Mouse (Mus musculus): ENCODE results near the gene Tmtc1. TPM values are rescaled to one million over a fixed set of nuclear protein-coding genes. Genes with fewer than 3 reads are reported as not detected.

Tmtc1 gene
- total RNA-seq, 2 experiments from 2014 or later, result not detected

- no peak for ATAC-seq (replicated peaks; ENCODE audit: poor library complexity)
Measured at GRCm38 (mm10) chr6:148375618-148376209, 68.5 kb downstream of the Tmtc1 start.

GRCm38 (mm10) chr6:148375015-148375414 lies 69.2 kb downstream of the Tmtc1 start:
- no peak for ATAC-seq (replicated peaks; ENCODE audit: poor library complexity)

- no peak for ATAC-seq (replicated peaks; ENCODE audit: poor library complexity)
Measured at GRCm38 (mm10) chr6:148373444-148373843, 70.7 kb downstream of the Tmtc1 start.

DNA sequence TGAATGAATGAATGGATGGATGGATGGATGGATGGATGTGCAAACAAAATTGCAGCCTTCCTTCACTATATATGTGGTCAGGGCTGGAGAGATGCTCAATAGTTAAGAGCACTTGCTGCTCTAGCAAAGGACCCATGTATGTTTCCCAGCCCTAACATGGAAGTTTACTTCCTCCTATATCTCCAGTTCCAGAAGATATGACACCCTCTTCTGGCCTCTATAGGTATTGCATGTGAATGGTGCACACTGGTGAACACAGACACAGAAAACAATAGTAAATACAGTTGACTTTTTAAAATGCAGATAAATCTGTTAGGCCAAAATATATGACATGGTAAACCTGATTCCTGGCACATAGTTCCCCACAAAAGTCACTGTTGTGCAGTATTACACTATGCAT lies 73.0 kb downstream of the Tmtc1 start:
- ATAC-seq (replicated peaks; ENCODE audit: poor library complexity), result peak; percentile 93

DNA sequence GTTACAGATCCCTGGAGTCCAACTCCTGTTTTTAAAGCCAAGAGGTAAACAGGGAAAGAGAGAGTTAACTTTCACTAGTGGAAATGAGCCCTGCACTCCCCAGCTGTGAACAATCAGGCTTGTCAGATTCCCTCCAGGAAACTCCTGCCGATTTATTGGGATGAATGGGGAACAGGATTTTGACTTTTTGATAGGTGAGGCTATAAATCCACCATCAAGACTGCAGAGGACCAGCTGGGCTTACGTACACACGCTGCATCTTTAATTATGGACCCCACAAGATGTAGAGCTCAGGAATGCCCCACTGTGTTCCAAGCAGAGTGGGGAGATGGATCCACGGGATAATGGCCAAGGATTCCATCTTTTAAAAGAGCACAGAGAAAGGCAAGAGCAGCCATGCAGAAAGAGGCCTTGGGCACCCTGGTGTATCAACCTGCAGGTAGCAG lies 77.1 kb downstream of the Tmtc1 start:
- no peak for ATAC-seq (replicated peaks; ENCODE audit: poor library complexity)

DNA sequence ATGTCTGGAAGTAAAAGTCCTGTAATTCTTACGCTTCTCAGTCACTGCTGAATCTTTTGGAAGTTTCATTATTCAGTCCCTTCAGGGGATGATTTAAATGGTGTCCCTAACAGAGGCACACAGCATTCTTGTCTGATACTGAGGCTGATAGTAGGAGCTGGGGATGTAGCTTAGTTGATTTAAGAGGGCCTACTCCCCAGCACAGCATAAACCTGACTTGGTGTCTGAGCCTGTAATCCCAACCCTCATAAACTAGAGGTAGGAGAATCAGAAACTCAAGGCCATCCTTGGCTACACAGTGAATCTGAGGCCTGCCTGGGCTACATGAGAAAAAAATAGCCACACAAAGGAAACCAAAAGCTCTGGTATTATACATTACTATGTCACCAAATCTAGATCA lies 77.6 kb downstream of the Tmtc1 start:
- ATAC-seq (replicated peaks; ENCODE audit: poor library complexity), result no peak

DNA sequence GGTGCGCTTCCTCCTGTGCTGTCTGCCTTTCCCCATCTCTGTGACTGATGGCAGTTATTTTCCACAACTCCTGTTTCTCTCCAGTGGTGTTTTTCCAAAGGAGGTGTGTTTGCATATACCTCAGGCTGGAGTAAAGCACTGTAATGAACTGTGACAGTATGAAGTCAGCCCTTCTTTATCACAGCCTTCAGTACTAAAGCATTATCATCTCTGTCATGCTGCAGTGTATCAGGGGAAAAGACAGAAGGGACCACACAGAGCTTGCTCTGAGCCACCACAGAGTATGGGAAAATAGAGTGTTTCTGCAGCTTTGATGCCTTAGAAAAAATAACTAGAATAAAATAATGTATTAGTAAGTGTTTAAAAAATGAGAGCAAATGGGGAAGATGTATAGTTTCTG lies 81.0 kb downstream of the Tmtc1 start:
- ATAC-seq (replicated peaks; ENCODE audit: poor library complexity), result no peak

DNA sequence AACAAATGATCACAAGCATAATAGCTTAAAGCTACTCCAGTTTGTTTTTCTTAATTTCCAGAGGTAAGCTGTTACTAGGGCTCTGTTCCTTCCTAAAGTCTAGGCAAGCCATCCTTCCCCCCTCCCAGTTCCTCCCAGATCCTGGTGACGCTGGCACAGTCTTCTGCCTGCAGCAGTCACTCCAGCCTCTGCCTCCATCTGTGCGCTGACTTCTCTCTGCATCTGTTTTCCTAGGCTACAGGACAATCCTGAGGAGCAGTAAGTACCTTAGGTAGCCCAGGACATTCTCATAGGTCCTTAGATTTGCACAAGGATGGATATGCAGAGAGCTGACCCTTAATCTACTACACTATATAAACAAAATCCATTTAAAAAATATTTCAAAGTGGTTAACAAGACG lies 81.7 kb downstream of the Tmtc1 start:
- ATAC-seq (replicated peaks; ENCODE audit: poor library complexity), result no peak

DNA sequence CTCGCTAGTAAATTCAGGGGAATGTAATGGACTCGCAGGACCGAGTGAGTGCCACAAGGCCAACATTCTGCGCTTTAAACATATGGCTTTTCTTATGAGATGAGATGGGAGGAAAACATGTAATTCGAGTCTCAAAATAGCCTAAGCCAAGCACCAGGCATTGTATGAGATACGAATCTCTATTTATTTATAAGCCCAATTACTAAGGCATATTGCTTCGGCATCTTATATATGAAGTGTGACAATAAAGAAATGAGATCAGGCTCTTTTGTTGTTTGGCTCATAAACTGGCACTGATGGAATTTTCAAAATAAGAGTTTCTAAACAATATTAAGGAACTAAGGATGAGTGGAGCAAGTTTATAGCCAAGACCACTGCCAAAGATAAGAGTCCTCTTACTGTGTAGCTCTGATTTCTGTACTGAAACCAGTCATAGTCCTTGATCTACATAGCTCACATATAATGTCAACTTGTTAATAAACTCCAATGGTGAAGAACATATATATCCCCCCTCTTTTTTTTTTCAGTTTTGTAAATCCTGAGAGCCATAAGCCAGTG lies 84.8 kb downstream of the Tmtc1 start:
- no peak for ATAC-seq (replicated peaks; ENCODE audit: poor library complexity)

DNA sequence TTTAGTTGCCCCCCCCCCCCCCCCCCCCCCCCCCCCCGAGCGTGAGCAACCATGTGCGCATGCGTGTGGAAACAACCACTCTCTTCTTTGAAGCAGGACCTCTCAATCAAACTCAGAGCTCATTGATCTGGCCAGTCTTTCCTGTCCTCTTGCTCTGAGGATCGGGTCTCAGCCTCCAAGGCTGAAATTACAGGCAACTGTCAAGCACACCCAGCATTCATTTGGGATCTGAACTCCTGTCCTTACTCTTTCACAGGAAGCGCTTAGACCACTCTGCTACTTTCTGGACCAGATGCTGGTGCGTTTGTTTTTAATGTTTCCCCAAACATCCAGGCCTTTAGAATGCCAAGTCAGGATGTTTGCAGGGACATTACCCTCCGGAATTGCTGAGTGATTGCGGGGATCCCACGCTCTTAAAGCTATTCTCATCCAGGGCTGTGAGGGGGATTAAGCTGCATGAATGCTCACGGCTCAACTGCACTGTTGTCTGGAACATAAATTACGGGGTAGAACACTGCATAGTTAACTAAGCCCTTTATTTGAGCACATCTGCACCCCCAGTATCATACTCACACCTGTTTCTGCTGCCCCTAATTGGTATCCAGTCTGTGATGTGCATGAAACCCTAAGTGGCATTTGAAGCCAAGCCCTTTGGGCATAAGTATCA lies 85.5 kb downstream of the Tmtc1 start:
- no peak for ATAC-seq (replicated peaks; ENCODE audit: poor library complexity)

GRCm38 (mm10) chr6:148356141-148356540 lies 88.0 kb downstream of the Tmtc1 start:
- ATAC-seq (replicated peaks; ENCODE audit: poor library complexity), result no peak

GRCm38 (mm10) chr6:148354509-148355474 lies 89.4 kb downstream of the Tmtc1 start:
- peak; percentile 88 for ATAC-seq (replicated peaks; ENCODE audit: poor library complexity)

DNA sequence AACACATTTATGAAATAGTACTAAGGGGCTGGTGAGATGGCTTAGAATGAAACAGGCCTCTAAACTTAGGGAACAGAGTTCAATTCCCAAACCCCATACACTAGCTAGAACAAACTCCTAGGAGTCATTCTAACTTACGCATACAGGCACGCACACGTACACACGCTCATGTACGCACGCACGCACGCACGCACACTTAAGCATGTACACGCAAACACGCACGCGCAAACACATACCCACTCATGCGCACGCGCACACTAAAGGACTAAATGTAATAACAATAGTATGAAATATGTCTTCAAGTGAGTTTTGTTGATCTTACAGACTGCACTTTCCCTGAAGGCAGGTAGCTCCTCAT lies 90.1 kb downstream of the Tmtc1 start:
- no peak for ATAC-seq (replicated peaks; ENCODE audit: poor library complexity)

- ATAC-seq (replicated peaks; ENCODE audit: poor library complexity), result peak; percentile 72
Measured at GRCm38 (mm10) chr6:148345001-148345400, 99.2 kb downstream of the Tmtc1 start.

DNA sequence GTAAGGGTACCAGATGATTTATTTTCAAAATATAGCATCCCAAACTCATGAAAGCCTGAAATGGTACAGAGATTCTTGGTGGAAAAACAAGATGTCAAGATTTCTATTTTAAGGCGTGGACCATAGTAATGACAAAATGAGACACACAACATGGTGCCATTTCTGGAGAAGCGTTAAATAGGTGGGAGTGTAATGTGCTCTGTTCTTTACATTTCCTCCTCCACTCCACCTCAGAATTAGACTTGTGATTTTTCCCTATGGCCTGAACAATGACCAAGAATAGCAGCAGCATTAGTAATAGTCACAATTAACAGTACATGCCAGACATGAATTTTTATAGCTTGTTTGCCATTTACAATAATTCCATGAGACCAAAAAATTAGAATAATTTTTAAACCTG lies 102.0 kb downstream of the Tmtc1 start:
- ATAC-seq (replicated peaks; ENCODE audit: poor library complexity), result no peak

DNA sequence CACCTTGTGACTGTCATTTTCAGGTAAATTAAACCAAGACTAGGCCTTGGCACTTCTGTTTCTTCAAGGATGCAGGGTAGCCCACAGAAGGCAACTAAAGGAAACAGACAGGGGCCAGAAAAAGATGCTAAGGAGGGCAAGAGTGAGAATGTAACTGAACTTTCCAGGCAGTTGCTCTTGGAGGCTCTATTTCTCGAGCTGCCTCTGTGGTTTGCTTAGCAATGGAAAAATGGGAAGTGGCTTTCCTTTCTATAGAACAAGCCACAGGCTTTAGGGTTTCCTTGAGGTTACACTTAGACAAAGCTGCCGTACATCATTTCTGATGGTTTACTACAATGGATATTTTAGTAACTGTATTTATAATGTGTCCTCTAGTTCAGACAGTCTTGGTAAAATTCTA lies 102.4 kb downstream of the Tmtc1 start:
- peak; percentile 75 for ATAC-seq (replicated peaks; ENCODE audit: poor library complexity)

- no peak for ATAC-seq (replicated peaks; ENCODE audit: poor library complexity)
Measured at GRCm38 (mm10) chr6:148338326-148338957, 105.7 kb downstream of the Tmtc1 start.

GRCm38 (mm10) chr6:148336290-148336955 lies 107.8 kb downstream of the Tmtc1 start:
- peak; percentile 67 for ATAC-seq (replicated peaks; ENCODE audit: poor library complexity)

DNA sequence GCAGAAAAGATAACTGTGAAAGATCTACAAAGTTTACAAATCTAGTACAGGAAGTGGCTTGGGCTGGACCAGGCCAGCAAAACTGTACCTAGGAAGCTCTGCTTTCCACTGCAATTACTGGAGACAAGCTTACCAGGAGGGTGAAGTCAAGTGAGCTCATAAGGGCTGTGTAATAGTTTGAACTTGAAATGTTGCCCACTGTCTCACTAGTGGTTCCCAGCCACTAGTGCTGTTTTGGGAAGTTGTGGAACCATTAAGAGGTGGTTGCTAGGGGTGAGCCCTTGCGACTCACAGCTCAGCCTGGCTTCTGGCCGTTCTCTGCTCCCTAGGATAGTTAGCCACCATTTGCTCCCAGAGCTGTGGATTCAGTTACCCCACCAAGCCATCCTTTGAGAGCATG lies 112.3 kb downstream of the Tmtc1 start:
- ATAC-seq (replicated peaks; ENCODE audit: poor library complexity), result peak; percentile 41

- no peak for ATAC-seq (replicated peaks; ENCODE audit: poor library complexity)
Measured at GRCm38 (mm10) chr6:148329976-148330375, 114.2 kb downstream of the Tmtc1 start.
